Mouse (Mus musculus): ENCODE measurements around the gene Nfkb1.

DNA sequence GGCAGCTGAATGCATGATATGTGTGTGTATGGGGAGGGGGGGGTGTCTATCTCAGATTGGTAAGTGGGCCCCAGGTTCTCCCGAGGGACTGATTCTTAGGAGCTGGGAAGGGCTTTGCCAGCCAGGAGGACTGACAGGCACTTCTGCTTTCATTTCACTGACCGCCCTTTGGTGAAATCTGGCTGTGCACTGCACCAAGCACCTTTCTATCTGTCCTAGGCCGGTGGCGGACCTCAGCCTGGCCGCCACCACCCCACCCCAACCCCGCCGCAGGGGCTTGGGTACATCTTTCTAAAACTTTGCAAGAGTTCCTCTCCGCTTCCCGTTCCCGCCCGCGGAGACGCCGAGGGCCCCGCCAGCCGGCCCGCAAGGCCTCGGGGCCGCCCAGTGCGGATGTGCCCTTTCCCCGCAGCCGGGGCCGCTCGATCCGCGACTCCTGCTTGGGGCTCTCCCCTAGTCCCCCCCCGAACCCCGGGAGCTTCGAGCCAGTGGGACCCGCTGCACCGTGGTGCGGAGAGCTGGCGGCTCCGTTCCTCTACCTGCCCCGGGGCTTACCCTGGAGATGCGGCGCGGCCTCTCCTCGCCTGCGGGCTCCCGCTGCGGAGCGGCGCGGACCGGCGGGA lies 668 bp downstream of the Nfkb1 start:
- TF ChIP-seq CTCF (IDR thresholded peaks at IDR 0.05; ENCODE audit: low read depth, low read length), result no peak
- no peak for TF ChIP-seq POLR2A (IDR thresholded peaks at IDR 0.05; ENCODE audit: borderline replicate concordance, low read depth, low read length)
